8 mouse cellular contexts compared by ENCODE assay signal in genomic region chr6:127974000-127974399, GRCm38 (mm10).
DNase-seq lines count a peak whose midpoint lies in the region; ATAC-seq and TF ChIP-seq lines count a peak whose summit lies in the region.

No protein-coding gene starts in this region.

- no peak overlapping the region for H3K4me3 ChIP-seq in cerebellum, adult 2 months (replicated peaks; ENCODE audit: insufficient read depth, low read depth, low read length)
- H3K4me3 ChIP-seq in lung, embryonic 15.5 days = no peak overlapping the region
- no peak overlapping the region for H3K4me3 ChIP-seq in hindbrain, embryonic 16.5 days (ENCODE audit: low read length)
- no peak overlapping the region for H3K4me3 ChIP-seq in neural tube, embryonic 15.5 days (replicated peaks)

- H3K9ac ChIP-seq in lung, embryonic 15.5 days = no peak overlapping the region
- 0 out of 2 replicates have a peak overlapping the region, but pooled peaks have one; percentile 9 for H3K9ac ChIP-seq in hindbrain, embryonic 16.5 days (ENCODE audit: low read depth, low read length)
- no peak overlapping the region for H3K9ac ChIP-seq in neural tube, embryonic 15.5 days (replicated peaks)

- no peaks in the 10 kb centered on the region for H3K27me3 ChIP-seq in cerebellum, adult 2 months (ENCODE audit: control insufficient read depth, insufficient read depth, low read length)
- H3K27me3 ChIP-seq in lung, embryonic 15.5 days = no peaks in the 10 kb centered on the region
- no peaks in the 10 kb centered on the region for H3K27me3 ChIP-seq in hindbrain, embryonic 16.5 days (replicated peaks; ENCODE audit: control insufficient read depth, insufficient read depth, low read length)
- no peaks in the 10 kb centered on the region for H3K27me3 ChIP-seq in neural tube, embryonic 15.5 days (replicated peaks)

- H3K4me2 ChIP-seq in lung, embryonic 15.5 days = no peak overlapping the region
- no peak overlapping the region for H3K4me2 ChIP-seq in hindbrain, embryonic 16.5 days (ENCODE audit: low read length)
- H3K4me2 ChIP-seq in neural tube, embryonic 15.5 days = no peak overlapping the region

- 0 out of 2 replicates have a peak, but pooled peaks cover 3% of the 10 kb centered on the region for H3K36me3 ChIP-seq in lung, embryonic 15.5 days
- no peaks in the 10 kb centered on the region for H3K36me3 ChIP-seq in hindbrain, embryonic 16.5 days (ENCODE audit: control insufficient read depth, insufficient read depth, low read length)
- no peaks in the 10 kb centered on the region for H3K36me3 ChIP-seq in neural tube, embryonic 15.5 days

- TF ChIP-seq POLR2A in cerebellum, adult 2 months (IDR thresholded peaks at IDR 0.05; ENCODE audit: borderline replicate concordance, insufficient read depth, low read length) = no peak

- peak; percentile 33 to 42 for DNase-seq in cerebellum, adult 2 months
- DNase-seq in cerebellum, postnatal 10 days = no peak
- DNase-seq in lung, postnatal 4 days = no peak
- DNase-seq in T-cell, adult 2 months (ENCODE audit: low spot score) = no peak
- DNase-seq in thymus, adult 18-20 months = no peak

- WGBS in cerebellum, adult 2 months = 27% methylated on average over 9 of the region's 9 CpGs
- WGBS in lung, embryonic 15.5 days = 39% methylated on average over 9 of the region's 9 CpGs
- 12% methylated on average over 9 of the region's 9 CpGs for WGBS in hindbrain, embryonic 16.5 days
- 11% methylated on average over 9 of the region's 9 CpGs for WGBS in neural tube, embryonic 15.5 days

- no peak for TF ChIP-seq CTCF in cerebellum, adult 2 months (IDR thresholded peaks at IDR 0.05; ENCODE audit: borderline replicate concordance, insufficient read depth, low read depth, low read length)

- H3K4me1 ChIP-seq in cerebellum, adult 2 months (ENCODE audit: control insufficient read depth, insufficient read depth, low read length) = peaks cover 85% of the 10 kb centered on the region
- H3K4me1 ChIP-seq in lung, embryonic 15.5 days = peaks cover 10% of the 10 kb centered on the region; the same call in 1 of the 2 replicates
- peaks cover 20% of the 10 kb centered on the region for H3K4me1 ChIP-seq in hindbrain, embryonic 16.5 days (ENCODE audit: control insufficient read depth, insufficient read depth, low read depth, low read length)
- H3K4me1 ChIP-seq in neural tube, embryonic 15.5 days = peaks cover 51% of the 10 kb centered on the region

- peak overlapping the region; percentile 12; the same call in 1 of the 2 replicates for H3K27ac ChIP-seq in cerebellum, adult 2 months (ENCODE audit: insufficient read depth, low read length)
- H3K27ac ChIP-seq in lung, embryonic 15.5 days = peak overlapping the region; percentile 9; the same call in 1 of the 2 replicates
- peak overlapping the region; percentile 46; the same call in 1 of the 2 replicates for H3K27ac ChIP-seq in hindbrain, embryonic 16.5 days (ENCODE audit: low read depth, low read length)
- peak overlapping the region; percentile 75 for H3K27ac ChIP-seq in neural tube, embryonic 15.5 days (replicated peaks)

- no peaks in the 10 kb centered on the region for H3K9me3 ChIP-seq in lung, embryonic 15.5 days
- no peaks in the 10 kb centered on the region for H3K9me3 ChIP-seq in hindbrain, embryonic 16.5 days (ENCODE audit: control insufficient read depth, low read length)
- H3K9me3 ChIP-seq in neural tube, embryonic 15.5 days (replicated peaks) = no peaks in the 10 kb centered on the region

- peak; percentile 6; the same call in 1 of the 2 replicates for ATAC-seq in lung, embryonic 15.5 days (ENCODE audit: borderline replicate concordance, extremely low read depth, low FRiP score, low TSS enrichment)
- ATAC-seq in hindbrain, embryonic 16.5 days = peak; percentile 49
- ATAC-seq in neural tube, embryonic 15.5 days (ENCODE audit: low FRiP score) = peak; percentile 39

Comparison
In these comparisons a context has a peak if more than half of its experiments do, and no peak if none do; other contexts are left out.
1. DNase-seq: peak in cerebellum, adult 2 months (2 of 2); none in cerebellum, postnatal 10 days (0 of 2), lung, postnatal 4 days (0 of 2), T-cell, adult 2 months (single experiment) and thymus, adult 18-20 months (0 of 2).
2. H3K27ac ChIP-seq: peak in every context shown above with its lines; median percentile 75 in neural tube, embryonic 15.5 days; 46 in hindbrain, embryonic 16.5 days; 12 in cerebellum, adult 2 months; 9 in lung, embryonic 15.5 days.
3. Peak in every context shown above with its lines, with median percentiles within 50 percentile points of each other: ATAC-seq.